Mouse (Mus musculus): ENCODE measurements at regions not wholly inside any gene's neighbourhood (a gene's known extent, or its start where the extent isn't known, plus 50 kb on each side); places are given as distances from the start of the nearest gene placed in this dataset.

GRCm38 (mm10) chr17:93460409-93460808 is 261.6 kb downstream of the Adcyap1 start:
- 79% methylated on average over 2 of the region's 2 CpGs for WGBS
- Histone ChIP-seq H3K4me3 (replicated peaks) (no peak overlapping the region), H3K4me1 (replicated peaks) (no peaks in the 10 kb centered on the region), H3K9me3 (no peaks in the 10 kb centered on the region), H3K4me2 (replicated peaks) (no peak overlapping the region), H3K9ac (no peak overlapping the region), H3K36me3 (no peaks in the 10 kb centered on the region), H3K27ac (no peak overlapping the region), H3K27me3 (replicated peaks) (no peaks in the 10 kb centered on the region)
- no peak for ATAC-seq

- ATAC-seq: no peak
- Histone ChIP-seq H3K9me3 (no peaks in the 10 kb centered on the region), H3K36me3 (no peaks in the 10 kb centered on the region), H3K27me3 (replicated peaks) (no peaks in the 10 kb centered on the region), H3K9ac (no peak overlapping the region), H3K27ac (no peak overlapping the region), H3K4me1 (replicated peaks) (no peaks in the 10 kb centered on the region), H3K4me3 (replicated peaks) (no peak overlapping the region), H3K4me2 (replicated peaks) (no peak overlapping the region)
- 82% methylated on average over 3 of the region's 3 CpGs for WGBS
Observed at GRCm38 (mm10) chr17:93463621-93464211, 264.9 kb downstream of the Adcyap1 start.

GRCm38 (mm10) chr17:93482378-93482777 is 283.6 kb downstream of the Adcyap1 start:
- Histone ChIP-seq H3K4me1 (replicated peaks) (no peaks in the 10 kb centered on the region), H3K9ac (no peak overlapping the region), H3K9me3 (no peaks in the 10 kb centered on the region), H3K36me3 (no peaks in the 10 kb centered on the region), H3K27me3 (replicated peaks) (no peaks in the 10 kb centered on the region), H3K4me3 (replicated peaks) (no peak overlapping the region), H3K27ac (no peak overlapping the region), H3K4me2 (replicated peaks) (no peak overlapping the region)
- no peak for ATAC-seq

GRCm38 (mm10) chr17:93484540-93484939 is 285.7 kb downstream of the Adcyap1 start:
- Histone ChIP-seq H3K36me3 (no peaks in the 10 kb centered on the region), H3K9ac (no peak overlapping the region), H3K27ac (no peak overlapping the region), H3K4me1 (replicated peaks) (no peaks in the 10 kb centered on the region), H3K9me3 (no peaks in the 10 kb centered on the region), H3K4me3 (replicated peaks) (no peak overlapping the region), H3K27me3 (replicated peaks) (no peaks in the 10 kb centered on the region), H3K4me2 (replicated peaks) (no peak overlapping the region)
- ATAC-seq: peak; percentile 94
- WGBS: 37% methylated on average over 1 of the region's 1 CpGs

GRCm38 (mm10) chr17:93486442-93486841 is 287.6 kb downstream of the Adcyap1 start:
- Histone ChIP-seq H3K4me3 (replicated peaks) (no peak overlapping the region), H3K27me3 (replicated peaks) (no peaks in the 10 kb centered on the region), H3K9ac (no peak overlapping the region), H3K27ac (no peak overlapping the region), H3K9me3 (no peaks in the 10 kb centered on the region), H3K36me3 (no peaks in the 10 kb centered on the region), H3K4me1 (replicated peaks) (no peaks in the 10 kb centered on the region), H3K4me2 (replicated peaks) (no peak overlapping the region)
- ATAC-seq: peak; percentile 52; the same call in 1 of the 2 replicates

GRCm38 (mm10) chr17:93489988-93490732 is 291.3 kb downstream of the Adcyap1 start:
- H3K27me3 ChIP-seq (replicated peaks): no peaks in the 10 kb centered on the region
- H3K36me3 ChIP-seq: no peaks in the 10 kb centered on the region
- H3K27ac ChIP-seq: no peak overlapping the region
- no peak overlapping the region for H3K4me3 ChIP-seq (replicated peaks)
- no peak overlapping the region for H3K9ac ChIP-seq
- H3K4me1 ChIP-seq (replicated peaks): no peaks in the 10 kb centered on the region
- H3K9me3 ChIP-seq: no peaks in the 10 kb centered on the region
- H3K4me2 ChIP-seq (replicated peaks): no peak overlapping the region
- no peak for ATAC-seq
- 62% methylated on average over 4 of the region's 4 CpGs for WGBS

- Histone ChIP-seq H3K4me3 (replicated peaks) (no peak overlapping the region), H3K9ac (no peak overlapping the region), H3K36me3 (no peaks in the 10 kb centered on the region), H3K4me1 (replicated peaks) (no peaks in the 10 kb centered on the region), H3K27ac (no peak overlapping the region), H3K4me2 (replicated peaks) (no peak overlapping the region), H3K9me3 (no peaks in the 10 kb centered on the region), H3K27me3 (replicated peaks) (no peaks in the 10 kb centered on the region)
- 65% methylated on average over 4 of the region's 4 CpGs for WGBS
- ATAC-seq: peak; percentile 97
Observed at GRCm38 (mm10) chr17:93508882-93509594, 310.2 kb downstream of the Adcyap1 start.

GRCm38 (mm10) chr17:93523406-93523805 is 324.6 kb downstream of the Adcyap1 start:
- no peaks in the 10 kb centered on the region for H3K27me3 ChIP-seq (replicated peaks)
- H3K9me3 ChIP-seq: no peaks in the 10 kb centered on the region
- H3K9ac ChIP-seq: no peak overlapping the region
- no peaks in the 10 kb centered on the region for H3K36me3 ChIP-seq
- H3K4me2 ChIP-seq (replicated peaks): no peak overlapping the region
- H3K4me1 ChIP-seq (replicated peaks): no peaks in the 10 kb centered on the region
- ATAC-seq: no peak
- H3K4me3 ChIP-seq (replicated peaks): no peak overlapping the region
- no peak overlapping the region for H3K27ac ChIP-seq

- Histone ChIP-seq H3K4me2 (replicated peaks) (no peak overlapping the region), H3K4me3 (replicated peaks) (no peak overlapping the region), H3K27me3 (replicated peaks) (no peaks in the 10 kb centered on the region), H3K4me1 (replicated peaks) (no peaks in the 10 kb centered on the region), H3K9ac (no peak overlapping the region), H3K36me3 (no peaks in the 10 kb centered on the region), H3K9me3 (no peaks in the 10 kb centered on the region), H3K27ac (no peak overlapping the region)
- ATAC-seq: no peak
- 64% methylated on average over 2 of the region's 2 CpGs for WGBS
Observed at GRCm38 (mm10) chr17:93525871-93526644, 327.2 kb downstream of the Adcyap1 start.

- H3K9ac ChIP-seq: no peak overlapping the region
- no peak overlapping the region for H3K27ac ChIP-seq
- H3K4me3 ChIP-seq (replicated peaks): no peak overlapping the region
- H3K9me3 ChIP-seq: no peaks in the 10 kb centered on the region
- H3K4me1 ChIP-seq (replicated peaks): no peaks in the 10 kb centered on the region
- no peak for ATAC-seq
- no peaks in the 10 kb centered on the region for H3K27me3 ChIP-seq (replicated peaks)
- no peaks in the 10 kb centered on the region for H3K36me3 ChIP-seq
- no peak overlapping the region for H3K4me2 ChIP-seq (replicated peaks)
Observed at GRCm38 (mm10) chr17:93532535-93532934, 333.7 kb downstream of the Adcyap1 start.

- ATAC-seq: no peak
- H3K9me3 ChIP-seq: no peaks in the 10 kb centered on the region
- H3K9ac ChIP-seq: no peak overlapping the region
- H3K4me3 ChIP-seq (replicated peaks): no peak overlapping the region
- no peak overlapping the region for H3K4me2 ChIP-seq (replicated peaks)
- no peaks in the 10 kb centered on the region for H3K4me1 ChIP-seq (replicated peaks)
- 90% methylated on average over 2 of the region's 2 CpGs for WGBS
- no peaks in the 10 kb centered on the region for H3K27me3 ChIP-seq (replicated peaks)
- H3K36me3 ChIP-seq: no peaks in the 10 kb centered on the region
- no peak overlapping the region for H3K27ac ChIP-seq
Observed at GRCm38 (mm10) chr17:93534945-93535344, 336.1 kb downstream of the Adcyap1 start.

GRCm38 (mm10) chr17:93535751-93536150 is 336.9 kb downstream of the Adcyap1 start:
- Histone ChIP-seq H3K9ac (no peak overlapping the region), H3K4me1 (replicated peaks) (no peaks in the 10 kb centered on the region), H3K9me3 (no peaks in the 10 kb centered on the region), H3K36me3 (no peaks in the 10 kb centered on the region), H3K27me3 (replicated peaks) (no peaks in the 10 kb centered on the region), H3K27ac (no peak overlapping the region), H3K4me3 (replicated peaks) (no peak overlapping the region), H3K4me2 (replicated peaks) (no peak overlapping the region)
- ATAC-seq: no peak
